Mouse (Mus musculus) testis, adult 2 months (tissue): ENCODE data around the gene Hoxd4. TPM values are rescaled to one million over a fixed set of nuclear protein-coding genes. Genes with fewer than 3 reads are reported as not detected.
A peak's percentile ranks its signal among the peaks of the same experiment; 100 is the strongest.

Experiments used
- H3K27ac ChIP-seq: fragments of 200-500 bp; 2 replicates; pipeline ENCODE4 v1.5.1; 2012; ENCODE audit warnings: low read depth, low read length; ENCODE audit not compliant: control insufficient read depth, insufficient read depth
- H3K27me3 ChIP-seq: fragments of 200-500 bp; 2 replicates; pipeline ENCODE4 v1.6.1; 2012; ENCODE audit warnings: mild to moderate bottlenecking, low read length, moderate library complexity; ENCODE audit not compliant: control insufficient read depth, insufficient read depth
- H3K36me3 ChIP-seq: fragments of 200-500 bp; 2 replicates; pipeline ENCODE4 v1.6.1; 2012; ENCODE audit warnings: mild to moderate bottlenecking, low read length; ENCODE audit not compliant: control insufficient read depth, insufficient read depth
- H3K4me1 ChIP-seq: fragments of 200-500 bp; 2 replicates; pipeline ENCODE4 v1.6.1; 2012; ENCODE audit warnings: low read length; ENCODE audit not compliant: control insufficient read depth, insufficient read depth
- H3K4me3 ChIP-seq: fragments of 200-500 bp; 2 replicates; pipeline ENCODE4 v1.5.1; 2012; ENCODE audit warnings: low read depth, mild to moderate bottlenecking, low read length, moderate library complexity, mixed read lengths; ENCODE audit not compliant: control insufficient read depth
- CTCF ChIP-seq: fragments of 200-500 bp; IDR thresholded peaks from 2 replicates; pipeline ENCODE4 v1.5.1; 2012; ENCODE audit warnings: low read depth, mild to moderate bottlenecking, inconsistent platforms, low read length, moderate library complexity; ENCODE audit not compliant: control insufficient read depth, insufficient read depth, insufficient replicate concordance
- POLR2A ChIP-seq: fragments of 200-500 bp; IDR thresholded peaks from 2 replicates; pipeline ENCODE4 v1.6.1; 2012; ENCODE audit warnings: low read depth, mild to moderate bottlenecking, inconsistent platforms, low read length, moderate library complexity; ENCODE audit not compliant: control insufficient read depth
- polyA plus RNA-seq: library from polyadenylated mRNA; depleted of rRNA; stranded (reverse); fragments of >200 nt; gene quantifications from 2 replicates; pipeline ENCODE4 v1.2.3, GENCODE M21; 2012

The Hoxd4 gene
- polyA plus RNA-seq, 1 experiment = 3.3 TPM

GRCm38 (mm10) chr2:74753175-74753523 lies 41.4 kb downstream of the Hoxd4 start:
- no peaks in the 10 kb centered on the region for H3K36me3 ChIP-seq
- H3K27ac ChIP-seq = no peak overlapping the region
- peak overlapping the region; percentile 80 for H3K4me3 ChIP-seq
- no peak for TF ChIP-seq CTCF
- no peak for TF ChIP-seq POLR2A
- H3K27me3 ChIP-seq = peaks cover 10% of the 10 kb centered on the region
- H3K4me1 ChIP-seq = peaks cover 22% of the 10 kb centered on the region

GRCm38 (mm10) chr2:74753711-74754110 lies 42.0 kb downstream of the Hoxd4 start:
- Histone ChIP-seq H3K27ac (no peak overlapping the region), H3K36me3 (no peaks in the 10 kb centered on the region), H3K4me1 (peaks cover 22% of the 10 kb centered on the region), H3K4me3 (peak overlapping the region; percentile 80; the same call in 1 of the 2 replicates), H3K27me3 (peaks cover 10% of the 10 kb centered on the region)
- TF ChIP-seq CTCF = no peak
- TF ChIP-seq POLR2A = no peak

- Histone ChIP-seq H3K4me1 (peaks cover 13% of the 10 kb centered on the region), H3K36me3 (no peaks in the 10 kb centered on the region), H3K27me3 (no peaks in the 10 kb centered on the region), H3K27ac (no peak overlapping the region), H3K4me3 (no peak overlapping the region)
- no peak for TF ChIP-seq CTCF
- TF ChIP-seq POLR2A = no peak
Observed at GRCm38 (mm10) chr2:74760146-74760545, 48.4 kb downstream of the Hoxd4 start.

GRCm38 (mm10) chr2:74761941-74762340 lies 50.2 kb downstream of the Hoxd4 start:
- TF ChIP-seq POLR2A = no peak
- no peak for TF ChIP-seq CTCF
- Histone ChIP-seq H3K27me3 (no peaks in the 10 kb centered on the region), H3K27ac (no peak overlapping the region), H3K36me3 (no peaks in the 10 kb centered on the region), H3K4me1 (peaks cover 13% of the 10 kb centered on the region), H3K4me3 (no peak overlapping the region)

GRCm38 (mm10) chr2:74762522-74763244 lies 51.0 kb downstream of the Hoxd4 start, which contains the start of gene Hoxd1:
TSS of gene Hoxd1 (plus strand) at chr2:74762980.
- TF ChIP-seq CTCF (no peak), POLR2A (no peak)
- Histone ChIP-seq H3K27me3 (no peaks in the 10 kb centered on the region), H3K36me3 (no peaks in the 10 kb centered on the region), H3K27ac (no peak within 1 kb of the TSS), H3K4me1 (peaks cover 13% of the 10 kb centered on the region), H3K4me3 (peak within 1 kb of the TSS; percentile 52)

GRCm38 (mm10) chr2:74763245-74763735 lies 51.6 kb downstream of the Hoxd4 start:
- H3K4me3 ChIP-seq = peak overlapping the region; percentile 52
- TF ChIP-seq POLR2A = no peak
- TF ChIP-seq CTCF = no peak
- no peaks in the 10 kb centered on the region for H3K36me3 ChIP-seq
- peaks cover 13% of the 10 kb centered on the region for H3K4me1 ChIP-seq
- no peaks in the 10 kb centered on the region for H3K27me3 ChIP-seq
- H3K27ac ChIP-seq = no peak overlapping the region

- H3K36me3 ChIP-seq = no peaks in the 10 kb centered on the region
- no peak overlapping the region for H3K27ac ChIP-seq
- no peak for TF ChIP-seq CTCF
- TF ChIP-seq POLR2A = no peak
- H3K4me3 ChIP-seq = no peak overlapping the region
- H3K27me3 ChIP-seq = no peaks in the 10 kb centered on the region
- peaks cover 13% of the 10 kb centered on the region for H3K4me1 ChIP-seq
Observed at GRCm38 (mm10) chr2:74763976-74764375, 52.2 kb downstream of the Hoxd4 start.
